Mouse (Mus musculus): ENCODE measurements around the gene Mettl15. TPM values are rescaled to one million over a fixed set of nuclear protein-coding genes. Genes with fewer than 3 reads are reported as not detected.
A peak's percentile ranks its signal among the peaks of the same experiment; 100 is the strongest.

Mettl15 gene
- total RNA-seq, 2 experiments from 2014 or later: 11.6 to 12.6 TPM

GRCm38 (mm10) chr2:109208032-109208431 is 72.5 kb downstream of the Mettl15 start:
- no peak for DNase-seq
- intact Hi-C loops (cut with DNase I): no loop called here

GRCm38 (mm10) chr2:109182993-109183392 is 97.6 kb downstream of the Mettl15 start:
- DNase-seq: no peak
- intact Hi-C loops (cut with DNase I): no loop called here

GRCm38 (mm10) chr2:109158509-109158908 is 122.0 kb downstream of the Mettl15 start:
- DNase-seq: no peak
- intact Hi-C loops (cut with DNase I): no loop called here

- intact Hi-C loops (cut with DNase I): no loop called here
- DNase-seq: no peak
Measured at GRCm38 (mm10) chr2:109156131-109156530, 124.4 kb downstream of the Mettl15 start.

- peak; percentile 3 to 5 for DNase-seq
- intact Hi-C loops (cut with DNase I): no loop called here
Measured at GRCm38 (mm10) chr2:109153402-109154050, 127.0 kb downstream of the Mettl15 start.

- intact Hi-C loops (cut with DNase I): no loop called here
- DNase-seq: no peak
Measured at GRCm38 (mm10) chr2:109147292-109147691, 133.3 kb downstream of the Mettl15 start.

DNA sequence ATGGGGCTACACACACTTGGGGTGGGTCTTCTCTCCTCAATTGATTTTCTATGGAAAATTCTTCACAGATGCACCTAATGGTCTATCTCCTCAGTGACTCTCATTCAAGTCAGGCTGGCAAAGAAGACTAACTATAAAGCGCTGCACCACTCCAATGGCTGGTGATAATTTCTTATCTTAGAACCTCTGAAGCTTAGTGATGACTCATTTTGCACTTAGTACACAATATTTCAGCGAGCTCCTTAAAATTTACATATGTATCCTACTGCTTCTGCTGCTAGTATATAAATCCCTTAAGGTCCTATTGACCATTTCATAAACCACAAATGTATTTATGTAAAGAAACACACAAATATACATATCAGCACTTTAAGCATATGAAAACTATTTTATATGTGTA is 136.1 kb downstream of the Mettl15 start:
- intact Hi-C loops (cut with DNase I): no loop called here
- DNase-seq: no peak

DNA sequence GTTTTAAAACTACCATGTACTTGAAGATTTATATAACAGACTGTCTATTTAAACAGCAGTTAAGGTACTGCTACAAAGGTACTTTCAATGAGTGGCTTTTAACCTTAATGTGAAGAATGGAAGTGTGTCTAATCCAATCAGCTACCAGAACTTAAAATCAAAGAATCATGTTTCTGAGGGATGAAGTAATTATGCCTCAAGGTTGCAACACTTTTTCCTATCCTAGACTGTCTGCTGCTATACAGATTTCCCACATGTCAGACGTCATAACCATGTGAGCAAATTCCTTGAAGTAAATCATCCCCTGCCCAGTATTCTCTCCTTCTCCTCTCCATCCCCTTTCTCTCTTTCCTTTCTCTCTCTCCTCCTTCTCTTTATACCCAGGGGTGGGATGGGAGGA is 140.2 kb downstream of the Mettl15 start:
- no peak for DNase-seq
- intact Hi-C loops (cut with DNase I): no loop called here

GRCm38 (mm10) chr2:109137276-109137675 is 143.3 kb downstream of the Mettl15 start:
- intact Hi-C loops (cut with DNase I): no loop called here
- DNase-seq: no peak

DNA sequence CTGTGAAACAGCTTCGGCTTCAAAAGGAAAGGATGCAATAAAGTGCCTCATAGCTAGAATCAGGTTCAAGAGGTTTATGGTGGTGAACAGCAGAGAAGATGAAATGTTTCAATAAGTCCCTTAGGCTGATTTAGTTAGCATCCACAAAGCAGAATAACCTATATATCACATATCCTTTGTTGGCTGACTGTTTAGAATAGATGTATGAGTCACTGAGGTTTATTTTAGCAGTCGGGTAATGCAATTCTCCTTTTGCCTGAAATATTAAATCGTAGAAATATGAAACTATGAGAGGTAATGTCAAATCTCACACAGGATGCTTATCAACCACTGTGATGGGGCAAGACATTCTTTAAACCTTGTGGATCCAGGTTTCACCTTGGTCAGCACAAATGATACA is 149.8 kb downstream of the Mettl15 start:
- intact Hi-C loops (cut with DNase I): no loop called here

DNA sequence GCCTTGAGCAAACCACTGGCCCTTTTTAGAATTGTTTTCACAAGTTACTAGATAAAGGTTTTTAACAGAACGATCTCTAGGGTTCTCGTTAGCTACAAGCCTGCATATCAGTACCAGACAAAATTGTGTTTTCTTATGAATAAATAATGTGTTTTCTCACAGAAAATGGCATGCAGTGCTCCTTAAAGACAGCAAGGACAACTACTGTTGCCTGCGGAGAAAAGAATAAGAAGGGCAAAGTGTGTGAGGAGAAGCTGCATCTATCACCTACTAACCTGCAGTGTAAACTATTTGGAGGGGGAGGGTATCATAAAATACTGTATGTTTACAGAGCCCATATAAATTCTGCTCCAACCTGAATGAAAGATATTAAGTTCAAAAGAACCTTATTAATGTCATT is 150.6 kb downstream of the Mettl15 start:
- intact Hi-C loops (cut with DNase I): no loop called here
- DNase-seq: no peak

More for the DNA sequence above, 149.8 kb downstream of the Mettl15 start:
- DNase-seq: no peak

DNA sequence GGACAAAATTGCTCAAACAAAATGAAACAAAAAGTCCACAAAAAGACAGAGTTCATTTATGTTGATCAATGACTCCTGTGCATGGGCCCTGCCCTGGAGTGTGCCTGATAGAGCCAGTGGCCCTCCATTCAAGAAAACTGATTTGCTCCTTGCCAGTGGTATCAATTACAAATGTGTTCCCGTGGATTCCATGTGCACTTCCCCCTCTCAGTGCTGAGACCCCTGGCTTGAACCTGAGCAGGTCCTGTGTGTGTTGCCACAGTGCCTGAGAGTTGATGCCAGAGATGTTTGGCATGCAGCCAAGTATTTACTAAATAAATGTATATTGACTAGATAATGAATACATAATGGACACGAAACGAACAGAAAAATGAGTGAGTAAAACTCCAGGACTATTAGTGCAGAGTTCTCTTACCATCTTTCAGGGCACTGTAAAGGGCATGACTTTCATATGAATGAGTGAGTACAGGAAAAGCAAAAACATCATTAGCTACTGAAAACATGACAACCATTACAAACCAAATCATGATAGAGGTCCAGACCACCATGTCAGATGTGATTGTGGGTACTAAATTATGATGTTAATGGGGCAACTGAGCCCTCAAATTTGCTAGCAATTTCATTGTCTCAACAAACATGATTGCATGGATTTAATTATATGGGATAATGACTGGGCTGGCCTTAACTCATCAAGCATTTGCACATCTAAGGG is 174.6 kb downstream of the Mettl15 start:
- intact Hi-C loops (cut with DNase I): no loop called here
- no peak for DNase-seq

DNA sequence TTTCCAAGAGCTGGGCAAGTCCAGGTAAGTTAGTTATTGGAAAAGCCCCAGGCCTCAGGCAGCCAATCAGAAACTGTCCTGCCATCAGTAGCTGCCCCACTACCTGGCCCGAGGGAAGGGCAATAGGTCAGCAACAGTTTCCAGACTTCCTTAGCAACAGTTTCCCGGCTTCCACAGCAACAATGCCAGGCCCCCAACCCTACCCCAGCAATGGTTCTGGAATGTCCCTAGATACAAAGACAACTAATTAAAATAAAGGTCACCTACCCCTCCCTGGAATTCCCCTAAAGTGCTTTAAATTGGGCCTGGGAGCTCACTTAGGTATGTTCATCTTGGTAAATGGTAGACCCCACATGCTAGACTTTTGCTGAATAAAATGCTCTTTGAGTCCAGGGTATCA is 230.9 kb downstream of the Mettl15 start:
- no peak for DNase-seq
- intact Hi-C loops (cut with DNase I): no loop called here

Small RNAs within 50 kb of the gene (microRNA-seq; reads per million reads assigned to microRNA genes)
- 0 reads per million in 2 experiments for gene Gm24115

Other genes with a start within 250 kb of the Mettl15 start
- 1 to 10 TPM in 1 of 2 experiments, under 1 TPM in 1; 0.96 to 2.0 TPM for gene Kif18a, start within 50 bp of the Mettl15 start, total RNA-seq (2021)

All from heart, postnatal 14 days (tissue).